In the genomic region with DNA sequence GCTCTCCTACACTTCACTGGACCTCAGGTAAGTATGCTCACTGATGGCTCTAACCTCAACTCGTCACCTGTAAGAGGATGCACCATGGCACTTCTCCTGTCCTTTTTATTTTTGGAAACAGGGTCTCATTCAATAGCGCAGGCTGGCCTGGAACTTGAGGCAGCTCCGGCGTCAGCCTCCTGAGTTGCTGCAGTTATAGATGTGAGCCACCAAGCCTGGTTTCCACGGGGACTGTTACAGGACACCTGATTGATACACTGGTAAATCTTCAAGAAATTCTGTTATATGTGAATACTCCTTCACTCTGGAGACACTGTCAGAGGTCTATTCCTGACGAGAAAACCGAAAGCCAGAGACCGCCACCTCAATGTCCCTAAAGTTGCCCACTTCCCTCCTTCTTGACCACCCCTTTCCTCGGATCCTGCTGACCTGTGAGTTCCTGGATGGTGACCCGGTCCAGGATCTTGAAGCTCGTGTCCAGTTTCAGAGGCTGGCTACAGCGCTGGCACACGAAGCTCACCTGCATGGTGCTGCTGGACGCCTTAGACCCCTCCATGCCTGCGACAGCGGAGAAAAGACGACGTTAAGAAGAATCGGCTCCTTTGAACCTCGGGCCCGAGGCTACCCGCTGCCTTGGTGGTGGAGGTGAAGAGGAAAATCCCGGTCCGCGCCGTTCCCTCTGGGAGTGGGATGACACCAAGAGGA, we compare ENCODE assay signal across 8 mouse cellular contexts. TPM values are rescaled to one million over a fixed set of nuclear protein-coding genes. Genes with fewer than 3 reads are reported as not detected.
DNase-seq lines count a peak whose midpoint lies in the region; ATAC-seq and TF ChIP-seq lines count a peak whose summit lies in the region.

No protein-coding gene starts in this region.

- H3K4me1 ChIP-seq in heart, postnatal 0 days (ENCODE audit: control insufficient read depth, insufficient read depth) = peaks cover 11% of the 10 kb centered on the region
- peaks cover 19% of the 10 kb centered on the region for H3K4me1 ChIP-seq in hindbrain, embryonic 15.5 days (replicated peaks)
- H3K4me1 ChIP-seq in midbrain, embryonic 15.5 days = peaks cover 21% of the 10 kb centered on the region

- peak overlapping the region; percentile 74 for H3K27ac ChIP-seq in heart, postnatal 0 days (ENCODE audit: low read depth)
- H3K27ac ChIP-seq in hindbrain, embryonic 15.5 days (replicated peaks) = peak overlapping the region; percentile 72
- peak overlapping the region; percentile 77 for H3K27ac ChIP-seq in midbrain, embryonic 15.5 days

- 9% methylated on average over 26 of the region's 26 CpGs for whole genome bisulfite sequencing in heart, postnatal 0 days
- 14% methylated on average over 26 of the region's 26 CpGs for WGBS in hindbrain, embryonic 15.5 days
- 17% methylated on average over 26 of the region's 26 CpGs for WGBS in midbrain, embryonic 15.5 days

- H3K9me3 ChIP-seq in heart, postnatal 0 days (replicated peaks; ENCODE audit: control insufficient read depth, low read length) = no peaks in the 10 kb centered on the region
- H3K9me3 ChIP-seq in hindbrain, embryonic 15.5 days = no peaks in the 10 kb centered on the region
- no peaks in the 10 kb centered on the region for H3K9me3 ChIP-seq in midbrain, embryonic 15.5 days

- ATAC-seq in heart, postnatal 0 days (ENCODE audit: insufficient read depth, low read depth) = no peak
- ATAC-seq in hindbrain, embryonic 15.5 days (ENCODE audit: low FRiP score, low read depth) = peak; percentile 50; the same call in 1 of the 2 replicates
- ATAC-seq in midbrain, embryonic 15.5 days (replicated peaks) = peak; percentile 60; the same call in 1 of the 2 replicates

- no peak for TF ChIP-seq CTCF in heart, postnatal 0 days (IDR thresholded peaks at IDR 0.05; ENCODE audit: low read depth)

- peak overlapping the region; percentile 93 for H3K4me3 ChIP-seq in heart, postnatal 0 days (ENCODE audit: low read depth, low read length)
- peak overlapping the region; percentile 79 for H3K4me3 ChIP-seq in hindbrain, embryonic 15.5 days
- peak overlapping the region; percentile 93 for H3K4me3 ChIP-seq in midbrain, embryonic 15.5 days

- peak overlapping the region; percentile 91 for H3K9ac ChIP-seq in heart, postnatal 0 days (replicated peaks; ENCODE audit: low read depth, low read length)
- H3K9ac ChIP-seq in hindbrain, embryonic 15.5 days = peak overlapping the region; percentile 67
- peak overlapping the region; percentile 85 for H3K9ac ChIP-seq in midbrain, embryonic 15.5 days

- DNase-seq in heart, postnatal 0 days (ENCODE audit: low spot score) = no peak
- DNase-seq in heart, adult 9 months (ENCODE audit: low spot score in 2 of 2) = no peak
- peak; percentile 21 for DNase-seq in adipocyte (ENCODE audit: low spot score)
- no peak for DNase-seq in adrenal gland, postnatal 14 days
- no peak for DNase-seq in adrenal gland, postnatal 4 days (ENCODE audit: low spot score in 2 of 2)
- DNase-seq in right cerebral cortex, postnatal 14 days = no peak

- no peak for TF ChIP-seq EP300 in heart, postnatal 0 days (IDR thresholded peaks at IDR 0.05; ENCODE audit: low read depth)

- no peaks in the 10 kb centered on the region for H3K27me3 ChIP-seq in heart, postnatal 0 days (ENCODE audit: control insufficient read depth, insufficient read depth, low read length)
- no peaks in the 10 kb centered on the region for H3K27me3 ChIP-seq in hindbrain, embryonic 15.5 days
- H3K27me3 ChIP-seq in midbrain, embryonic 15.5 days (replicated peaks) = no peaks in the 10 kb centered on the region

- H3K4me2 ChIP-seq in heart, postnatal 0 days (ENCODE audit: low read depth, low read length) = peak overlapping the region; percentile 100
- H3K4me2 ChIP-seq in hindbrain, embryonic 15.5 days = peak overlapping the region; percentile 84
- H3K4me2 ChIP-seq in midbrain, embryonic 15.5 days = peak overlapping the region; percentile 97

- peaks cover 32% of the 10 kb centered on the region for H3K36me3 ChIP-seq in heart, postnatal 0 days (replicated peaks; ENCODE audit: control insufficient read depth, insufficient read depth, low read length)
- peaks cover 13% of the 10 kb centered on the region; the same call in 1 of the 2 replicates for H3K36me3 ChIP-seq in hindbrain, embryonic 15.5 days
- H3K36me3 ChIP-seq in midbrain, embryonic 15.5 days (replicated peaks) = 0 out of 2 replicates have a peak, but pooled peaks cover 4% of the 10 kb centered on the region

RNA-seq across cellular contexts. Expression of gene Becn1, which starts 0.6 kb away (rescaled TPM):
- 73.0 and 88.2 TPM in 2 replicates for total RNA-seq in heart, postnatal 0 days (2014; rRNA removed; ENCODE audit: low replicate concordance)
- polyA plus RNA-seq in heart, postnatal 0 days (2015; fragmentation: Nextera tagmentation; extraction: Ambion mirVana) = 98.9 and 107 TPM in 2 replicates
- 173 and 175 TPM in 2 replicates for polyA plus RNA-seq in hindbrain, embryonic 15.5 days (2015; fragmentation: Nextera tagmentation; extraction: Ambion mirVana)
- 183 and 186 TPM in 2 replicates for polyA plus RNA-seq in midbrain, embryonic 15.5 days (2015; fragmentation: Nextera tagmentation; extraction: Ambion mirVana)
- 135 and 147 TPM in 2 replicates for total RNA-seq in adrenal gland, postnatal 14 days (2021)
- total RNA-seq in adrenal gland, postnatal 4 days (2021) = 100 to 1,000 TPM; 144 to 147 TPM

RNA-seq across cellular contexts. Expression of gene Psme3, which starts 14.6 kb away (rescaled TPM):
- total RNA-seq in heart, postnatal 0 days (2014; rRNA removed; ENCODE audit: low replicate concordance) = 44.7 and 52.2 TPM in 2 replicates
- 47.8 and 52.0 TPM in 2 replicates for polyA plus RNA-seq in heart, postnatal 0 days (2015; fragmentation: Nextera tagmentation; extraction: Ambion mirVana)
- polyA plus RNA-seq in hindbrain, embryonic 15.5 days (2015; fragmentation: Nextera tagmentation; extraction: Ambion mirVana) = 115 and 116 TPM in 2 replicates
- polyA plus RNA-seq in midbrain, embryonic 15.5 days (2015; fragmentation: Nextera tagmentation; extraction: Ambion mirVana) = 115 and 120 TPM in 2 replicates
- 148 and 152 TPM in 2 replicates for total RNA-seq in adrenal gland, postnatal 14 days (2021)
- 100 to 1,000 TPM; 122 to 124 TPM for total RNA-seq in adrenal gland, postnatal 4 days (2021)

RNA-seq across cellular contexts. Expression of gene Coa3, which starts 22.5 kb away (rescaled TPM):
- 175 and 216 TPM in 2 replicates for total RNA-seq in heart, postnatal 0 days (2014; rRNA removed; ENCODE audit: low replicate concordance)
- polyA plus RNA-seq in heart, postnatal 0 days (2015; fragmentation: Nextera tagmentation; extraction: Ambion mirVana) = 189 and 206 TPM in 2 replicates
- 223 and 225 TPM in 2 replicates for polyA plus RNA-seq in hindbrain, embryonic 15.5 days (2015; fragmentation: Nextera tagmentation; extraction: Ambion mirVana)
- polyA plus RNA-seq in midbrain, embryonic 15.5 days (2015; fragmentation: Nextera tagmentation; extraction: Ambion mirVana) = 202 and 204 TPM in 2 replicates
- 79.4 and 80.1 TPM in 2 replicates for total RNA-seq in adrenal gland, postnatal 14 days (2021)
- 10 to 100 TPM; 62.9 to 67.1 TPM for total RNA-seq in adrenal gland, postnatal 4 days (2021)

RNA-seq across cellular contexts. Expression of gene Cntd1, which starts 22.6 kb away (rescaled TPM):
- not detected in 2 replicates for total RNA-seq in heart, postnatal 0 days (2014; rRNA removed; ENCODE audit: low replicate concordance)
- polyA plus RNA-seq in heart, postnatal 0 days (2015; fragmentation: Nextera tagmentation; extraction: Ambion mirVana) = 0.22 and 0.56 TPM in 2 replicates
- 1.0 and 1.2 TPM in 2 replicates for polyA plus RNA-seq in hindbrain, embryonic 15.5 days (2015; fragmentation: Nextera tagmentation; extraction: Ambion mirVana)
- polyA plus RNA-seq in midbrain, embryonic 15.5 days (2015; fragmentation: Nextera tagmentation; extraction: Ambion mirVana) = 0.93 and 1.3 TPM in 2 replicates
- 0.44 and 0.86 TPM in 2 replicates for total RNA-seq in adrenal gland, postnatal 14 days (2021)
- total RNA-seq in adrenal gland, postnatal 4 days (2021) = 1 to 10 TPM; 1.1 to 1.3 TPM

RNA-seq across cellular contexts. Expression of gene Aoc2, which starts 23.4 kb away (rescaled TPM):
- 1.8 and 2.0 TPM in 2 replicates for total RNA-seq in heart, postnatal 0 days (2014; rRNA removed; ENCODE audit: low replicate concordance)
- polyA plus RNA-seq in heart, postnatal 0 days (2015; fragmentation: Nextera tagmentation; extraction: Ambion mirVana) = 0.16 and 0.30 TPM in 2 replicates
- polyA plus RNA-seq in hindbrain, embryonic 15.5 days (2015; fragmentation: Nextera tagmentation; extraction: Ambion mirVana) = 1.5 and 2.1 TPM in 2 replicates
- 2.2 and 2.9 TPM in 2 replicates for polyA plus RNA-seq in midbrain, embryonic 15.5 days (2015; fragmentation: Nextera tagmentation; extraction: Ambion mirVana)
- total RNA-seq in adrenal gland, postnatal 14 days (2021) = 7.3 and 10.2 TPM in 2 replicates
- 1 to 10 TPM; 7.3 to 7.7 TPM for total RNA-seq in adrenal gland, postnatal 4 days (2021)
